Mouse (Mus musculus) neural tube, embryonic 13.5 days (tissue): ENCODE results near the gene Pdlim1. TPM values are rescaled to one million over a fixed set of nuclear protein-coding genes. Genes with fewer than 3 reads are reported as not detected.

Source experiments
- polyA plus RNA-seq: library from polyadenylated mRNA; unstranded; fragments of >200 nt; fragmentation: Nextera tagmentation; extraction: Ambion mirVana; gene quantifications from 2 replicates; pipeline ENCODE4 v1.2.1, GENCODE M21; 2015

Pdlim1 gene
- polyA plus RNA-seq, 1 experiment from 2014 or later: 26.2 TPM

Other genes with a start within 250 kb of the Pdlim1 start
- not detected in 2 replicates for gene Cyp2c54, start 198.0 kb downstream of the Pdlim1 start, polyA plus RNA-seq
- gene Cyp2c50, start 182.2 kb downstream of the Pdlim1 start, polyA plus RNA-seq: not detected in 2 replicates
- gene Cyp2c70, start 84.5 kb downstream of the Pdlim1 start, polyA plus RNA-seq: not detected in 2 replicates
- gene Sorbs1, start 241.9 kb upstream of the Pdlim1 start, polyA plus RNA-seq: 105 and 117 TPM in 2 replicates